Mouse (Mus musculus): Measurements from ENCODE around the gene Dxo. TPM values are rescaled to one million over a fixed set of nuclear protein-coding genes. Genes with fewer than 3 reads are reported as not detected.

The Dxo gene
- total and polyA plus RNA-seq, 3 experiments = 10.0 to 31.6 (median 16.3) TPM

DNA sequence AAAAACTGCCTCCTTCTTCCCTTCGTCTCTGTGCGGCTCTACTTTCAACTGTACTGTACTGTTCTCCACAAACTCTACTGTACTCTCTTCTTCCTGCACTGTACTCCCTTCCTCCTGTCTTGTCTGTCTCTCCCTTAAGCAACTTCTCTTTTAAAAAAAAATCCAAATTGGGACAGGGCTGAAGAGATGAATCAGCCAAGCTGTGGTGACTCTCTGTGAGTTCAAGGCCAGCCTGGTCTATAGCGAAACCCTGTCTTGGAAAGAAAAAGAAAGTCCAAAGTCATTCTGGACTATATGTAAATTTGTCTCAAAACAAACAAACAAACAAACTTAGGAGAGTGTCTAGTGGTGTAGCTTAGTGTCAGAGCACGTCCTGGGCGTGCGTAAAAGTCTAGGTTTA lies 37.5 kb downstream of the Dxo start:
- Histone ChIP-seq H3K4me1 (ENCODE audit: control insufficient read depth in 1 of 2, insufficient read depth in 2 of 2) (peaks cover 0 to 6% of the 10 kb centered on the region in 2 experiments; a peak in 2 of 4 replicates), H3K27me3 (replicated peaks) (no peaks in the 10 kb centered on the region), H3K9me3 (replicated peaks; ENCODE audit: low read length) (no peaks in the 10 kb centered on the region), H3K4me3 (replicated peaks in 1 of 3; ENCODE audit: low read depth in 2 of 3, low read length in 2 of 3, poor library complexity in 1 of 3) (no peak overlapping the region), H3K4me2 (ENCODE audit: insufficient read depth, low read depth, poor library complexity, severe bottlenecking) (no peak overlapping the region), H3K79me2 (replicated peaks; ENCODE audit: control insufficient read depth, extremely low read depth, insufficient read depth, poor library complexity, severe bottlenecking) (no peaks in the 10 kb centered on the region), H3K27ac (ENCODE audit: insufficient read depth, low read depth) (no peak overlapping the region), H3K9ac (ENCODE audit: insufficient read depth, low read depth) (no peak overlapping the region), H3K36me3 (replicated peaks in 1 of 2; ENCODE audit: control insufficient read depth in 1 of 2, insufficient read depth in 1 of 2, low read length in 1 of 2) (no peaks in the 10 kb centered on the region)
- dilution Hi-C loops (cut with MboI; ENCODE audit: extremely low pct_ligation_motif_present, extremely low pct_unique_long_range_greater_than_20kb, low sequenced_read_pairs) = no loop called here
- no peak for TF ChIP-seq POLR2AphosphoS2 (IDR thresholded peaks at IDR 0.05; ENCODE audit: low read depth, low read length)
- no peak for TF ChIP-seq RCOR1 (conservative IDR thresholded peaks at IDR 0.05; ENCODE audit: low read depth, low read length)
- no peak for TF ChIP-seq GABPA (IDR thresholded peaks at IDR 0.05; ENCODE audit: insufficient replicate concordance, low read depth, low read length)
- no peak for TF ChIP-seq TBP (conservative IDR thresholded peaks at IDR 0.05; ENCODE audit: low read depth, low read length)
- TF ChIP-seq KAT2A (IDR thresholded peaks at IDR 0.05; ENCODE audit: insufficient replicate concordance, low read length) = no peak
- no peak for TF ChIP-seq UBTF (IDR thresholded peaks at IDR 0.05; ENCODE audit: low read depth, low read length)
- TF ChIP-seq TCF12 (IDR thresholded peaks at IDR 0.05; ENCODE audit: low read depth, low read length) = no peak
- no peak for TF ChIP-seq USF1 (IDR thresholded peaks at IDR 0.05; ENCODE audit: low read depth, low read length)
- TF ChIP-seq CHD1 (IDR thresholded peaks at IDR 0.05; ENCODE audit: low read depth, low read length) = no peak
- TF ChIP-seq HCFC1 (IDR thresholded peaks at IDR 0.05; ENCODE audit: low read depth, low read length) = no peak
- TF ChIP-seq BHLHE40 (IDR thresholded peaks at IDR 0.05; ENCODE audit: low read depth, low read length) = no peak
- TF ChIP-seq ZC3H11A (IDR thresholded peaks at IDR 0.05; ENCODE audit: low read depth, low read length) = no peak
- in situ Hi-C loops (cut with MboI; ENCODE audit: low pct_ligation_motif_present, low pct_unique_long_range_greater_than_20kb, low sequenced_read_pairs) = no loop called here
- no peak for DNase-seq (ENCODE audit: extremely low read depth)

DNA sequence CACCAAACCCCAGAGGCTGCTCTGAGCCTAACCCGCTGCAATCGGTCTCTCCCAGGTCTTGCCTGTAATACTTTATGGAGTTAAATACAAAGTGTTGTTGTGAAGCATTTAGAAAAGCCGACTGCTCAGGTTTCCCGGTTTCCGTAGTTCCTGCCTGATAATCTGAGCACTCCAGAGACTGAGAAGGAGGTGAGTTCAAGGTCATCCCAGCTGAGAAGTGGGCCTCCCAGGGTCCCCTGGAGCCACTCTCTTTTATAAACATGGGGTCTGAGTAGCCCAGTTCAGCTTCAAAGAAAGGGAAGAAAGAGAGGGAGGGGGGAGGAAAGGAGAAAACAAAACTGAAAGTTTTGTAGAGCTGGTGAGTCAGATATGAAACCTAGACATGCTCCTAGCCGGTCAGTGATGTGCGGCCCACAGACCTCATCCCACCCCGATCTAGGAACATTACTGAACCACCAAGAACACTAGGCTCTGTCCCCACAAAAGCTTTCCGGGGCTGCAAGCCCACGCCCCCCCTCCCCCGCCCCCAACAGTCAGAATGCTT lies 42.6 kb downstream of the Dxo start, which contains the start of gene Zbtb12:
Gene Zbtb12 (plus strand): TSS at position 148 of the 544 bp plus-strand sequence.
- in situ Hi-C loops (cut with MboI; ENCODE audit: low pct_ligation_motif_present, low pct_unique_long_range_greater_than_20kb, low sequenced_read_pairs) = no loop called here
- dilution Hi-C loops (cut with MboI; ENCODE audit: extremely low pct_ligation_motif_present, extremely low pct_unique_long_range_greater_than_20kb, low sequenced_read_pairs) = no loop called here
- peak within 1 kb of the TSS; percentile 37 for H3K27ac ChIP-seq (ENCODE audit: insufficient read depth, low read depth)
- H3K4me1 ChIP-seq (ENCODE audit: control insufficient read depth in 1 of 2, insufficient read depth in 2 of 2) = peaks cover 11 to 33% of the 10 kb centered on the region in 2 experiments
- peak; percentile 49 for DNase-seq (ENCODE audit: extremely low read depth)
- H3K9me3 ChIP-seq (replicated peaks; ENCODE audit: low read length) = no peaks in the 10 kb centered on the region
- no peaks in the 10 kb centered on the region for H3K36me3 ChIP-seq (replicated peaks in 1 of 2; ENCODE audit: control insufficient read depth in 1 of 2, insufficient read depth in 1 of 2, low read length in 1 of 2)
- H3K27me3 ChIP-seq (replicated peaks) = no peaks in the 10 kb centered on the region
- H3K4me2 ChIP-seq (ENCODE audit: insufficient read depth, low read depth, poor library complexity, severe bottlenecking) = peak within 1 kb of the TSS; percentile 82
- peak within 1 kb of the TSS in 2 of 3 experiments; percentile 18 to 37 for H3K4me3 ChIP-seq (replicated peaks in 1 of 3; ENCODE audit: low read depth in 2 of 3, low read length in 2 of 3, poor library complexity in 1 of 3)
- TF ChIP-seq ZKSCAN1 (IDR thresholded peaks at IDR 0.05; ENCODE audit: borderline replicate concordance, low read depth, low read length) = no peak
- peak; percentile 75 for TF ChIP-seq ETS1 (conservative IDR thresholded peaks at IDR 0.05; ENCODE audit: low read depth, low read length)
- TF ChIP-seq MAFK (IDR thresholded peaks at IDR 0.05; ENCODE audit: insufficient replicate concordance, low read length) = no peak
- no peak for TF ChIP-seq NRF1 (IDR thresholded peaks at IDR 0.05; ENCODE audit: low read depth, low read length)
- TF ChIP-seq POLR2AphosphoS2 (IDR thresholded peaks at IDR 0.05; ENCODE audit: low read depth, low read length) = no peak
- peak; percentile 38; the same call in 1 of the 2 replicates for TF ChIP-seq POLR2A (IDR thresholded peaks at IDR 0.05; ENCODE audit: low read depth, low read length)
- TF ChIP-seq CHD1 (IDR thresholded peaks at IDR 0.05; ENCODE audit: low read depth, low read length) = peak; percentile 71; the same call in 1 of the 2 replicates
- no peak for TF ChIP-seq PAX5 (IDR thresholded peaks at IDR 0.05; ENCODE audit: low read length)
- no peak for TF ChIP-seq MAX (IDR thresholded peaks at IDR 0.05; ENCODE audit: low read length)
- peak; percentile 52 for TF ChIP-seq MYC (IDR thresholded peaks at IDR 0.05; ENCODE audit: low read depth, low read length)
- TF ChIP-seq IRF4 (IDR thresholded peaks at IDR 0.05; ENCODE audit: low read depth, low read length) = peak; percentile 89
- 0 out of 2 replicates have a peak, but pooled peaks have one; percentile 29 for TF ChIP-seq MXI1 (IDR thresholded peaks at IDR 0.05; ENCODE audit: low read depth, low read length)
- TF ChIP-seq RCOR1 (conservative IDR thresholded peaks at IDR 0.05; ENCODE audit: low read depth, low read length) = peak; percentile 29; the same call in 1 of the 2 replicates
- peak; percentile 97 for TF ChIP-seq MAZ (IDR thresholded peaks at IDR 0.05; ENCODE audit: low read depth, low read length)
- 0 out of 2 replicates have a peak, but pooled peaks have one; percentile 56 for TF ChIP-seq TBP (conservative IDR thresholded peaks at IDR 0.05; ENCODE audit: low read depth, low read length)
- peak; percentile 42; the same call in 1 of the 2 replicates for TF ChIP-seq EP300 (IDR thresholded peaks at IDR 0.05; ENCODE audit: low read length)
- 0 out of 2 replicates have a peak, but pooled peaks have one; percentile 45 for TF ChIP-seq SIN3A (IDR thresholded peaks at IDR 0.05; ENCODE audit: low read length)
- TF ChIP-seq MEF2A (IDR thresholded peaks at IDR 0.05; ENCODE audit: borderline replicate concordance, low read depth, low read length) = no peak
- peak; percentile 18; the same call in 1 of the 2 replicates for TF ChIP-seq JUN (IDR thresholded peaks at IDR 0.05; ENCODE audit: insufficient read depth, low read depth, low read length)
- H3K79me2 ChIP-seq (replicated peaks; ENCODE audit: control insufficient read depth, extremely low read depth, insufficient read depth, poor library complexity, severe bottlenecking) = no peaks in the 10 kb centered on the region
- peak within 1 kb of the TSS; percentile 52 for H3K9ac ChIP-seq (ENCODE audit: insufficient read depth, low read depth)

Data from CH12.LX (cell line).